ENCODE assay signal across 21 mouse cellular contexts in genomic region chr4:139481400-139481799, GRCm38 (mm10). TPM values are rescaled to one million over a fixed set of nuclear protein-coding genes. Genes with fewer than 3 reads are reported as not detected.
DNase-seq lines count a peak whose midpoint lies in the region; ATAC-seq lines count a peak whose summit lies in the region.
"Had no signal": no experiment of that assay in that cellular context is flagged by ENCODE, and none has a peak within 500 bp of the region (broad histone marks: within the 10 kb centered on the region; RNA-seq: fewer than 3 reads in every experiment).

No protein-coding gene starts in this region.

- H3K4me2 ChIP-seq in kidney, embryonic 16.5 days (replicated peaks; ENCODE audit: low read depth, low read length), result no peak overlapping the region
- H3K4me2 ChIP-seq in kidney, embryonic 14.5 days (replicated peaks; ENCODE audit: low read depth, low read length), result no peak overlapping the region
- H3K4me2 ChIP-seq: embryonic facial prominence, embryonic 15.5 days had no signal

- intact Hi-C loops in heart, postnatal 36 days (cut with DNase I), result no loop called here

- DNase-seq in heart, embryonic 10.5 days (ENCODE audit: low spot score), result no peak
- no peak for DNase-seq in heart, postnatal 36 days
- DNase-seq in large intestine, adult 2 months (ENCODE audit: low read depth, low spot score), result peak; percentile 76
- no peak for DNase-seq in adipocyte (ENCODE audit: low spot score)
- no peak for DNase-seq in layer of hippocampus, postnatal 10 days (ENCODE audit: low spot score in 2 of 2)
- DNase-seq: adrenal gland, postnatal 14 days; cerebellum, adult 18-20 months; cerebellum, postnatal 36 days; kidney, adult 9 months; left cerebral cortex, postnatal 4 days; liver; lung, postnatal 36 days; right cerebral cortex, postnatal 25 days; thymus, postnatal 14 days had no signal

- 58% methylated on average over 1 of the region's 1 CpGs for WGBS in heart, embryonic 10.5 days
- WGBS in kidney, embryonic 16.5 days, result 65% methylated on average over 1 of the region's 1 CpGs
- 83% methylated on average over 1 of the region's 1 CpGs for WGBS in kidney, embryonic 14.5 days
- 45% methylated on average over 1 of the region's 1 CpGs for WGBS in large intestine, adult 2 months

- no peak overlapping the region for H3K4me3 ChIP-seq in heart, embryonic 10.5 days
- no peak overlapping the region for H3K4me3 ChIP-seq in kidney, embryonic 16.5 days (ENCODE audit: low read length)
- no peak overlapping the region for H3K4me3 ChIP-seq in kidney, embryonic 14.5 days (ENCODE audit: low read length)
- H3K4me3 ChIP-seq: embryonic facial prominence, embryonic 15.5 days; midbrain, embryonic 10.5 days had no signal

- peak overlapping the region; percentile 33; the same call in 1 of the 2 replicates for H3K27ac ChIP-seq in heart, embryonic 10.5 days
- peak overlapping the region; percentile 30; the same call in 1 of the 2 replicates for H3K27ac ChIP-seq in kidney, embryonic 16.5 days (ENCODE audit: low read length)
- no peak overlapping the region for H3K27ac ChIP-seq in kidney, embryonic 14.5 days (ENCODE audit: low read depth, low read length)
- H3K27ac ChIP-seq: embryonic facial prominence, embryonic 15.5 days; midbrain, embryonic 10.5 days had no signal

- no peak overlapping the region for H3K9ac ChIP-seq in kidney, embryonic 16.5 days (replicated peaks; ENCODE audit: low read length)
- H3K9ac ChIP-seq in kidney, embryonic 14.5 days (ENCODE audit: low read depth, low read length), result no peak overlapping the region
- H3K9ac ChIP-seq: embryonic facial prominence, embryonic 15.5 days had no signal

- H3K36me3 ChIP-seq in heart, embryonic 10.5 days, result peaks cover 98% of the 10 kb centered on the region
- H3K36me3 ChIP-seq in kidney, embryonic 16.5 days (ENCODE audit: insufficient read depth, low read length), result peaks cover 70% of the 10 kb centered on the region
- peaks cover 95% of the 10 kb centered on the region for H3K36me3 ChIP-seq in kidney, embryonic 14.5 days (ENCODE audit: control insufficient read depth, insufficient read depth, low read length)

- H3K4me1 ChIP-seq in heart, embryonic 10.5 days, result peaks cover 13% of the 10 kb centered on the region; the same call in 1 of the 2 replicates
- peaks cover 23% of the 10 kb centered on the region for H3K4me1 ChIP-seq in kidney, embryonic 16.5 days (ENCODE audit: insufficient read depth, low read length)
- H3K4me1 ChIP-seq in kidney, embryonic 14.5 days (ENCODE audit: control insufficient read depth, insufficient read depth, low read length), result 0 out of 2 replicates have a peak, but pooled peaks cover 4% of the 10 kb centered on the region
- H3K4me1 ChIP-seq: embryonic facial prominence, embryonic 15.5 days; midbrain, embryonic 10.5 days had no signal

- no peaks in the 10 kb centered on the region for H3K9me3 ChIP-seq in heart, embryonic 10.5 days
- no peaks in the 10 kb centered on the region for H3K9me3 ChIP-seq in kidney, embryonic 16.5 days (ENCODE audit: low read length)
- no peaks in the 10 kb centered on the region for H3K9me3 ChIP-seq in kidney, embryonic 14.5 days (ENCODE audit: control insufficient read depth, low read length)
- H3K9me3 ChIP-seq: embryonic facial prominence, embryonic 15.5 days; midbrain, embryonic 10.5 days had no signal

- H3K27me3 ChIP-seq in heart, embryonic 10.5 days (ENCODE audit: insufficient read depth, poor library complexity, severe bottlenecking), result no peaks in the 10 kb centered on the region
- H3K27me3 ChIP-seq in kidney, embryonic 16.5 days (ENCODE audit: insufficient read depth, low read length), result no peaks in the 10 kb centered on the region
- no peaks in the 10 kb centered on the region for H3K27me3 ChIP-seq in kidney, embryonic 14.5 days (ENCODE audit: control insufficient read depth, insufficient read depth, low read length)
- H3K27me3 ChIP-seq: embryonic facial prominence, embryonic 15.5 days; Patski had no signal

- ATAC-seq in kidney, embryonic 16.5 days (ENCODE audit: low FRiP score, low TSS enrichment), result no peak
- no peak for ATAC-seq in kidney, embryonic 14.5 days (ENCODE audit: low FRiP score, low TSS enrichment)
- ATAC-seq: activated CD4-positive, CD25-positive, alpha-beta regulatory T cell, adult 4 months; CD4-positive, CD25-positive, alpha-beta regulatory T cell, adult 4 months; Patski had no signal

RNA-seq across cellular contexts. Expression of gene Iffo2, which starts 48.9 kb away (rescaled TPM):
- 3.4 and 4.8 TPM in 2 replicates for polyA plus RNA-seq in heart, embryonic 10.5 days (2016; fragmentation: Nextera tagmentation; extraction: Ambion mirVana)
- total RNA-seq in heart, postnatal 36 days (2021), result 1 to 10 TPM; 5.7 to 6.0 TPM
- polyA plus RNA-seq in kidney, embryonic 16.5 days (2015; fragmentation: Nextera tagmentation; extraction: Ambion mirVana), result 3.2 and 3.7 TPM in 2 replicates
- 7.1 and 9.4 TPM in 2 replicates for polyA plus RNA-seq in kidney, embryonic 14.5 days (2014; fragmentation: Nextera tagmentation; extraction: Ambion mirVana)
- polyA plus RNA-seq in large intestine, adult 2 months (2012; rRNA removed), result 2.6 and 3.2 TPM in 2 replicates
- 10 to 100 TPM; 20.3 to 21.5 TPM for total RNA-seq in layer of hippocampus, postnatal 10 days (2021)
